Mouse (Mus musculus) heart, postnatal 0 days (tissue): ENCODE data around the gene S100a4. TPM values are rescaled to one million over a fixed set of nuclear protein-coding genes. Genes with fewer than 3 reads are reported as not detected.

ENCODE experiments used
- ATAC-seq: fragments of 200-750 bp; cut with Nextera tagmentation; 2 replicates; pipeline ENCODE4 v1.8.0; 2017; ENCODE audit warnings: low read depth, moderate number of reproducible peaks, moderate library complexity; ENCODE audit not compliant: insufficient read depth
- DNase-seq: peaks from one replicate; pipeline ENCODE4 v3.0.0-alpha.2; 2016; ENCODE audit warnings: low spot score
- H3K27ac ChIP-seq: fragments of 300-500 bp; sonication (generic); 2 replicates; pipeline ENCODE4 v1.5.1; 2014; ENCODE audit warnings: low read depth, mild to moderate bottlenecking
- H3K27me3 ChIP-seq: fragments of 300-500 bp; sonication (generic); 2 replicates; pipeline ENCODE4 v1.6.1; 2014; ENCODE audit warnings: low read length, mixed read lengths; ENCODE audit not compliant: control insufficient read depth, insufficient read depth
- H3K36me3 ChIP-seq: fragments of 300-500 bp; sonication (generic); replicated peaks from 2 replicates; pipeline ENCODE4 v1.6.1; 2014; ENCODE audit warnings: low read length, mixed read lengths; ENCODE audit not compliant: control insufficient read depth, insufficient read depth
- H3K4me1 ChIP-seq: fragments of 300-500 bp; sonication (generic); 2 replicates; pipeline ENCODE4 v1.6.1; 2014; ENCODE audit warnings: antibody characterized with exemption; ENCODE audit not compliant: control insufficient read depth, insufficient read depth
- H3K4me2 ChIP-seq: fragments of 300-500 bp; sonication (generic); 2 replicates; pipeline ENCODE4 v1.6.1; 2014; ENCODE audit warnings: low read depth, mild to moderate bottlenecking, low read length, moderate library complexity
- H3K4me3 ChIP-seq: fragments of 300-500 bp; sonication (generic); 2 replicates; pipeline ENCODE4 v1.5.1; 2014; ENCODE audit warnings: low read depth, low read length
- H3K9ac ChIP-seq: fragments of 300-500 bp; sonication (generic); replicated peaks from 2 replicates; pipeline ENCODE4 v1.6.1; 2014; ENCODE audit warnings: low read depth, low read length, mixed read lengths
- H3K9me3 ChIP-seq: fragments of 300-500 bp; sonication (generic); replicated peaks from 2 replicates; pipeline ENCODE4 v1.6.1; 2016; ENCODE audit warnings: low read length; ENCODE audit not compliant: control insufficient read depth
- CTCF ChIP-seq: IDR thresholded peaks from 2 replicates; pipeline ENCODE4 v1.5.1; 2016; ENCODE audit warnings: antibody characterized with exemption, control low read depth, low read depth
- EP300 ChIP-seq: IDR thresholded peaks from 2 replicates; pipeline ENCODE4 v1.6.1; 2016; ENCODE audit warnings: antibody characterized with exemption, low read depth
- WGBS: fragments of 180-500 bp; shearing (Covaris S2); extraction: QIAGEN DNeasy Blood & Tissue Kit; methylation state at CpG from one replicate; pipeline ENCODE4 v1.1.7; 2014; 5-methylcytosine and 5-hydroxymethylcytosine counted together
- polyA plus RNA-seq: library from polyadenylated mRNA; unstranded; fragments of >200 nt; fragmentation: Nextera tagmentation; extraction: Ambion mirVana; gene quantifications from 2 replicates; pipeline ENCODE4 v1.2.1, GENCODE M21; 2015
- total RNA-seq: library from RNA; depleted of rRNA; stranded (reverse); fragments of >200 nt; gene quantifications from 2 replicates; pipeline ENCODE4 v1.2.3, GENCODE M21; 2014; ENCODE audit warnings: low replicate concordance

The S100a4 gene
- total and polyA plus RNA-seq, 2 experiments from 2014 or later = 1.3 to 4.8 TPM

DNA sequence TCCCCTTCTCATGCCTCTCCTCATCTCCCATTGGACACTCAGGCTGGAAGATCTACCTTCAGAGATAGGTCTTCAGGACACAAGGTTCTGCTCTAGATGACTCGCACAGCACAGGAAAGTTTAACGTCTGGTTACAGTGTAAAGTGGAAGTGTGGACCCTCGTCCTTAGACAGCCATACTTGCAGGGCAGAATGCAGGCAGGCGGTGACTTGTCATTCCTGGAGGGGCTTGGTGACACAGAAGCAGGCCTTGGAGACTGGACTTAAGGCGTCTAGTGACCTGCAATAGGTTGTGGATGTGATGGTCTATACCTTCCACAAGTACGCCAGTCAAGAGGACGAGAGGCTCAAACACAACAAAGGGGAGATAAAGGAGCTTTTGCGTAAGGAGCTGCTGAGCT is 13.6 kb upstream of the S100a4 start, which contains the start of gene S100a2:
Gene S100a2, plus strand, starts transcription at position 301 of the 400 bp plus-strand sequence.
- ATAC-seq (no peak), DNase-seq (no peak)
- Histone ChIP-seq H3K9ac (no peak within 1 kb of the TSS), H3K36me3 (no peaks in the 10 kb centered on the region), H3K4me1 (0 out of 2 replicates have a peak, but pooled peaks cover 6% of the 10 kb centered on the region), H3K4me3 (no peak within 1 kb of the TSS), H3K27me3 (no peaks in the 10 kb centered on the region), H3K27ac (no peak within 1 kb of the TSS), H3K4me2 (no peak within 1 kb of the TSS), H3K9me3 (0 out of 2 replicates have a peak, but pooled peaks cover 3% of the 10 kb centered on the region)
- WGBS = 81% methylated on average over 8 of the region's 8 CpGs
- TF ChIP-seq EP300 (no peak), CTCF (no peak)

DNA sequence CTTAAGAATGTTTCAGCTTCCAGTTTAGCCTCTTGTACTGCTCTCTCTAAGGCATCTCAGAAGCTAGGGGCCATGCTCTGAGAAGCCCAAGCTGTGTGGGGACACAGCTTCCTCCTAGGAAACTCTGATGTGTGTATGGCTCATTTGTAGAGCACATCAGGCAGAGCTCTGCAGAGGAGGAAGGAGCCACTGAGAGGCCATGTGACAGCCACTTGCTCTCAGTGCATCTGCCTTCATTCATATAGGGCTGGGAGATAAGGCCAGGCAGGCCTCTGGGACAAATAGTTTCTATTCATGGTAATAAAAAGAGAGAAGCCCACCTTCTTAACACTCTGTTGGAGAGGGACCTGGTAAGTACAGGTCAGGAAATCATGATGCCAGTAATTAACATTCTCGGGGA is 9.1 kb upstream of the S100a4 start:
- Histone ChIP-seq H3K36me3 (no peaks in the 10 kb centered on the region), H3K4me3 (no peak overlapping the region), H3K27me3 (no peaks in the 10 kb centered on the region), H3K27ac (no peak overlapping the region), H3K4me2 (no peak overlapping the region), H3K9me3 (0 out of 2 replicates have a peak, but pooled peaks cover 3% of the 10 kb centered on the region), H3K9ac (no peak overlapping the region), H3K4me1 (no peaks in the 10 kb centered on the region)
- ATAC-seq = no peak
- no peak for DNase-seq
- TF ChIP-seq EP300 (no peak), CTCF (no peak)
- 73% methylated on average over 1 of the region's 1 CpGs for WGBS

DNA sequence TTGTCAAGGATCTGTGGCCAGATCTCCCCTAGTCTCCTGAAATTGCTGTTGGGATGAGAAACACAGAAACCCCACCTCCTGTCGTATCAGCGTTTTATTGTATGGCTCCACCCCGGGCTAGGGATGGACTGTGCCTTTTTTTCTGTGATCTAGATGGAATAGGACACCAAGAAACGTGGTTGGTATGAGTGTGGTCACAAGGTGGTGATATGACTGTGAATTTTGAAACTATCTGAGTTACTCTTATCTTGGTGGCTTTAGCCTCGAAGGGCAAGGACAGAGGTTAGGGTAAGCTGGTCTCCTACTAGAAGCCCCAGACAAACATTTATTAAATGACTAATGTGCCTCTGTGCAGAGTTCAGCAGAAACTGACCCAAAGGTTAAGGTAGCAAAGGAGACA is 8.0 kb upstream of the S100a4 start:
- no peaks in the 10 kb centered on the region for H3K36me3 ChIP-seq
- H3K27me3 ChIP-seq = no peaks in the 10 kb centered on the region
- TF ChIP-seq EP300 (no peak), CTCF (no peak)
- H3K9me3 ChIP-seq = 0 out of 2 replicates have a peak, but pooled peaks cover 3% of the 10 kb centered on the region
- WGBS = 62% methylated on average over 5 of the region's 5 CpGs
- H3K27ac ChIP-seq = no peak overlapping the region
- no peak for ATAC-seq
- H3K4me2 ChIP-seq = no peak overlapping the region
- H3K4me1 ChIP-seq = peaks cover 5% of the 10 kb centered on the region; the same call in 1 of the 2 replicates
- H3K9ac ChIP-seq = no peak overlapping the region
- H3K4me3 ChIP-seq = no peak overlapping the region
- no peak for DNase-seq

DNA sequence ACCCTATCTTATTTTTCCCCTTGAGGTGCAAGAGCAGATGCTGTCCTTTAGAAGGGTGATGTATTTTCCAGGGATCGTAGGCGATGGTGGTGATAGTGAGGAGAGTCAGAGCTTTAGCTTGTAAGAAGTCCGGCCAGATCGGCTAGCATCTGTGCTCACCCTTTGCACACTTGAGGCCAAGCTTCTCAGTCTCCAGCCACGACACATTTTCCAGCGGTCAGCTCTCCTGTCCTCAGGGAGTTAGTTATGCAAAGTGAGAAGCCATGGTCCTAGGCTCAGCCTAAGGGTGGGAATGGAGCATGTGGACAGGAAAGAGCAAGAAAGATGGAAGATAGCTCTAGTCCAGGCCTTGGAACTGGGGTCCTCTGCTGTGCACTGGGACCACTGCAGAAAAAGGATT is 6.8 kb upstream of the S100a4 start:
- 79% methylated on average over 6 of the region's 6 CpGs for WGBS

DNA sequence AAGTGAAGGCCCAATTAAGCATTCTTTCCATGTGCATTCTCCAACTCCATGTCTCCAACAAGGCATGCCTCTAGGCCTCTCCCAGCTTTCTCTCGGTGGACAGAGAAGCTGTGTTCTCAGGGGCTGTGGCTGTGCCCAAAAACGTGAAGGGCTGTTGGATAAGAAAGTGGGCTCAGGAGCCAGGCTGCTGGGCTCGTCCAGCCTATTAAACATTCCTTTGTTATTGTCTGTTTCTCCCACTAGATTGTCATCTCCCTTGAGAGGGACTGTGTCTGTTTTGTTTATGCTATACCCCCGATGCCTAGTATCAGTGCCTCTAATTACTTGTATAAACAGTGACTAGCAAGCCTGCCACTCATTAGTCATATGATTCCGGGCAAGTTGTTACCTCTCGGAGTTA is 5.8 kb upstream of the S100a4 start:
- H3K27ac ChIP-seq = no peak overlapping the region
- WGBS = 39% methylated on average over 6 of the region's 6 CpGs
- no peak for ATAC-seq
- H3K4me2 ChIP-seq = no peak overlapping the region
- H3K9me3 ChIP-seq = 0 out of 2 replicates have a peak, but pooled peaks cover 3% of the 10 kb centered on the region
- peaks cover 10% of the 10 kb centered on the region; the same call in 1 of the 2 replicates for H3K4me1 ChIP-seq
- DNase-seq = no peak
- no peaks in the 10 kb centered on the region for H3K36me3 ChIP-seq
- H3K27me3 ChIP-seq = no peaks in the 10 kb centered on the region
- TF ChIP-seq CTCF (no peak), EP300 (no peak)
- no peak overlapping the region for H3K9ac ChIP-seq
- H3K4me3 ChIP-seq = no peak overlapping the region

More for the DNA sequence above, 6.8 kb upstream of the S100a4 start:
- Histone ChIP-seq H3K27ac (no peak overlapping the region), H3K36me3 (no peaks in the 10 kb centered on the region), H3K9me3 (0 out of 2 replicates have a peak, but pooled peaks cover 3% of the 10 kb centered on the region), H3K4me2 (no peak overlapping the region), H3K9ac (no peak overlapping the region), H3K27me3 (no peaks in the 10 kb centered on the region), H3K4me1 (peaks cover 10% of the 10 kb centered on the region; the same call in 1 of the 2 replicates), H3K4me3 (no peak overlapping the region)
- no peak for ATAC-seq
- TF ChIP-seq EP300 = no peak
- DNase-seq = no peak

DNA sequence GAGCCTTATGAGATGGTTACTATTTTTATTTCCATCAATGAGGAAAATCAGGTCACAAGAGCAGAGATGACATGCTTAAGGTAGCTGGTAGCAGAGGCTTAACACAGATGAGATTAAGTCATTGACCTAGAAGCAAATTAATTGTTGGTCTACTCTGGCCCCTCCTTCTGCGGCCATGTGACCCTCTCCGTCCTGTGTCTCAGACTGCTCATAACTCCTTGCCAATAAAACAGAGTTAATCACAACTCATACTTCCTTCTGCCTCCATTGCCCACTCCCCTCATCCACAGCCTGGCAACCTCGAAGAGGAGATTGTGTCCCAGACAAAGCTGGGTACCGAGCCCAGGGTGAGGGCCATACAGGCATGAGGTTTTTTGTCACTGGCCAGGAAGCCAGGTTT is 5.4 kb upstream of the S100a4 start:
- no peak overlapping the region for H3K4me3 ChIP-seq
- H3K9ac ChIP-seq = no peak overlapping the region
- DNase-seq (no peak), ATAC-seq (no peak)
- H3K27me3 ChIP-seq = no peaks in the 10 kb centered on the region
- 74% methylated on average over 4 of the region's 4 CpGs for WGBS
- no peak overlapping the region for H3K27ac ChIP-seq
- H3K4me2 ChIP-seq = no peak overlapping the region
- H3K36me3 ChIP-seq = no peaks in the 10 kb centered on the region
- H3K4me1 ChIP-seq = peaks cover 10% of the 10 kb centered on the region; the same call in 1 of the 2 replicates
- TF ChIP-seq CTCF = no peak
- TF ChIP-seq EP300 = no peak
- 0 out of 2 replicates have a peak, but pooled peaks cover 3% of the 10 kb centered on the region for H3K9me3 ChIP-seq
